ENCODE assay signal across 8 mouse cellular contexts in the genomic region with DNA sequence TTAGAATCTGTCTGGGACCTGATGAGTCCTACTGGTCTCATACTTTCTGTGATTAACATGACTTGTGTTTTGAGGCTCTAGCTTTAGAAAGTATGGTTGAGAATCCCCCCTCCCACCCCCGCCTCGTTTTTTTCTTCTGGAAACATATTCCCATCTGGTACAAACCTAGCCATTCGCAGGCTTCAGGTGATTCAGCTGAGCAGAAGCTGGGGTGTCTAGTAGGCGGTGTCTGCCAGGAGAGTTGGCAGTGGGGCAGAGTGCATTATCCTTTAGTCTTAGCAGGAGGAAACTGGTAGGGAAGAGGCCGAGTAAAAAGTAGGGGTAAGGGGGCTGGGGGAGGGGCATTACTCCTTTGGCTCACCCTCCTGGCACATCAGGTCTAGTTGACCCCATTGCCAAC. TPM values are rescaled to one million over a fixed set of nuclear protein-coding genes. Genes with fewer than 3 reads are reported as not detected.
DNase-seq lines count a peak whose midpoint lies in the region; ATAC-seq lines count a peak whose summit lies in the region.

No protein-coding gene starts in this region.

- no peak overlapping the region for H3K27ac ChIP-seq in embryonic facial prominence, embryonic 11.5 days (replicated peaks; ENCODE audit: low read depth, low read length)
- no peak overlapping the region for H3K27ac ChIP-seq in hindbrain, embryonic 14.5 days
- H3K27ac ChIP-seq in midbrain, embryonic 12.5 days (replicated peaks), result no peak overlapping the region

- H3K9me3 ChIP-seq in embryonic facial prominence, embryonic 11.5 days (replicated peaks; ENCODE audit: control insufficient read depth, low read length), result no peaks in the 10 kb centered on the region
- H3K9me3 ChIP-seq in hindbrain, embryonic 14.5 days (ENCODE audit: control insufficient read depth, low read length), result no peaks in the 10 kb centered on the region
- H3K9me3 ChIP-seq in midbrain, embryonic 12.5 days, result no peaks in the 10 kb centered on the region

- H3K9ac ChIP-seq in embryonic facial prominence, embryonic 11.5 days (replicated peaks; ENCODE audit: low read length), result no peak overlapping the region
- H3K9ac ChIP-seq in hindbrain, embryonic 14.5 days, result no peak overlapping the region
- H3K9ac ChIP-seq in midbrain, embryonic 12.5 days (replicated peaks), result no peak overlapping the region

- 46% methylated on average over 5 of the region's 5 CpGs for WGBS in embryonic facial prominence, embryonic 11.5 days
- WGBS in hindbrain, embryonic 14.5 days, result 47% methylated on average over 5 of the region's 5 CpGs
- WGBS in midbrain, embryonic 12.5 days, result 31% methylated on average over 5 of the region's 5 CpGs

- no peaks in the 10 kb centered on the region for H3K4me1 ChIP-seq in embryonic facial prominence, embryonic 11.5 days (ENCODE audit: control insufficient read depth, insufficient read depth, low read length)
- H3K4me1 ChIP-seq in hindbrain, embryonic 14.5 days (replicated peaks; ENCODE audit: control insufficient read depth, insufficient read depth, low read length), result peaks cover 21% of the 10 kb centered on the region; the same call in 1 of the 2 replicates
- H3K4me1 ChIP-seq in midbrain, embryonic 12.5 days, result peaks cover 19% of the 10 kb centered on the region

- H3K4me3 ChIP-seq in embryonic facial prominence, embryonic 11.5 days (ENCODE audit: low read depth, low read length), result no peak overlapping the region
- peak overlapping the region; percentile 43 for H3K4me3 ChIP-seq in hindbrain, embryonic 14.5 days (replicated peaks; ENCODE audit: low read length)
- H3K4me3 ChIP-seq in midbrain, embryonic 12.5 days, result peak overlapping the region; percentile 59

- no peaks in the 10 kb centered on the region for H3K36me3 ChIP-seq in embryonic facial prominence, embryonic 11.5 days (replicated peaks; ENCODE audit: control insufficient read depth, insufficient read depth, low read depth, low read length)
- H3K36me3 ChIP-seq in hindbrain, embryonic 14.5 days (replicated peaks; ENCODE audit: control insufficient read depth, insufficient read depth), result peaks cover 25% of the 10 kb centered on the region
- 0 out of 2 replicates have a peak, but pooled peaks cover 5% of the 10 kb centered on the region for H3K36me3 ChIP-seq in midbrain, embryonic 12.5 days

- H3K4me2 ChIP-seq in embryonic facial prominence, embryonic 11.5 days (ENCODE audit: low read depth, low read length), result peak overlapping the region; percentile 99
- peak overlapping the region; percentile 90 for H3K4me2 ChIP-seq in hindbrain, embryonic 14.5 days (replicated peaks)
- peak overlapping the region; percentile 97 for H3K4me2 ChIP-seq in midbrain, embryonic 12.5 days (replicated peaks)

- peak; percentile 27 for DNase-seq in kidney, adult 18-20 months
- no peak for DNase-seq in kidney, postnatal 4 days
- no peak for DNase-seq in embryonic facial prominence, embryonic 11.5 days (ENCODE audit: low spot score)
- no peak for DNase-seq in hindbrain, embryonic 14.5 days (ENCODE audit: low spot score)
- DNase-seq in ovary, adult 18-20 months (ENCODE audit: low spot score), result no peak
- no peak for DNase-seq in urinary bladder, postnatal 25 days (ENCODE audit: low spot score)
- no peak for DNase-seq in frontal cortex, postnatal 36 days (ENCODE audit: low spot score in 2 of 2)

- ATAC-seq in embryonic facial prominence, embryonic 11.5 days (replicated peaks; ENCODE audit: insufficient number of reproducible peaks, low FRiP score, low TSS enrichment, low read depth), result no peak
- no peak for ATAC-seq in hindbrain, embryonic 14.5 days (ENCODE audit: low FRiP score)
- no peak for ATAC-seq in midbrain, embryonic 12.5 days (ENCODE audit: low FRiP score, low read depth)

- peaks cover 20% of the 10 kb centered on the region for H3K27me3 ChIP-seq in embryonic facial prominence, embryonic 11.5 days (ENCODE audit: control insufficient read depth, insufficient read depth, low read length)
- H3K27me3 ChIP-seq in hindbrain, embryonic 14.5 days (ENCODE audit: control insufficient read depth, insufficient read depth, low read length), result peaks cover 27% of the 10 kb centered on the region; the same call in 1 of the 2 replicates
- peaks cover 49% of the 10 kb centered on the region for H3K27me3 ChIP-seq in midbrain, embryonic 12.5 days

RNA-seq across cellular contexts. Expression of a gene that starts 30.2 kb away (rescaled TPM):
- not detected in 2 replicates for polyA plus RNA-seq in embryonic facial prominence, embryonic 11.5 days (2014; fragmentation: Nextera tagmentation; extraction: Ambion mirVana)
- 0.12 TPM in 2 replicates for polyA plus RNA-seq in hindbrain, embryonic 14.5 days (2014; fragmentation: Nextera tagmentation; extraction: Ambion mirVana)
- polyA plus RNA-seq in midbrain, embryonic 12.5 days (2016; fragmentation: Nextera tagmentation; extraction: Ambion mirVana), result not detected in 2 replicates

RNA-seq across cellular contexts. Expression of a gene that starts 44.5 kb away (rescaled TPM):
- polyA plus RNA-seq in embryonic facial prominence, embryonic 11.5 days (2014; fragmentation: Nextera tagmentation; extraction: Ambion mirVana), result 9.7 and 9.9 TPM in 2 replicates
- polyA plus RNA-seq in hindbrain, embryonic 14.5 days (2014; fragmentation: Nextera tagmentation; extraction: Ambion mirVana), result 20.6 and 21.5 TPM in 2 replicates
- polyA plus RNA-seq in midbrain, embryonic 12.5 days (2016; fragmentation: Nextera tagmentation; extraction: Ambion mirVana), result 9.9 and 10.1 TPM in 2 replicates
